Mouse (Mus musculus): Measurements from ENCODE around the gene Rbm20.

Gene Rbm20

GRCm38 (mm10) chr19:53881786-53882185 lies 204.7 kb downstream of the Rbm20 start:
- no peak for DNase-seq (ENCODE audit: low read depth)

GRCm38 (mm10) chr19:53885450-53885849 lies 208.3 kb downstream of the Rbm20 start:
- no peak for DNase-seq (ENCODE audit: low read depth)

GRCm38 (mm10) chr19:53886576-53887370 lies 209.7 kb downstream of the Rbm20 start:
- no peak for DNase-seq (ENCODE audit: low read depth)

DNA sequence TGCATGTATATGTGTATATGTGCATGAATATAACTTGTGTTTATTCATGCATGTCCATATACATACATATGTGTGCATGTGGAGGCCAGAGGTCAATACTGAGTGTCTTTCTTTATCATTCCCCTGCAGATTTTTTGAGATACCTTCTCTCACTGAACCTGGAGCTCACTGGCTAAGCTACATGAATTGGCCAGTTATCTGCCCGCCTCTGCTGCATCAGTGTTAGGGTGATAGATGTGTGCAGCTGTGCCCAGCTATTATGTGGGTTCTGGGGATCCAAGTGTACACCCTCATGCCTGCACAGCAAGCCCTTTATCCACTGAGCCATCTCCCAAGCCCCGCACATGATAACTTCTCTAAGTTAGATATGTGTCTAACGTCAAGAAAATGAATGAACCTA lies 210.7 kb downstream of the Rbm20 start:
- DNase-seq (ENCODE audit: low read depth), result no peak

DNA sequence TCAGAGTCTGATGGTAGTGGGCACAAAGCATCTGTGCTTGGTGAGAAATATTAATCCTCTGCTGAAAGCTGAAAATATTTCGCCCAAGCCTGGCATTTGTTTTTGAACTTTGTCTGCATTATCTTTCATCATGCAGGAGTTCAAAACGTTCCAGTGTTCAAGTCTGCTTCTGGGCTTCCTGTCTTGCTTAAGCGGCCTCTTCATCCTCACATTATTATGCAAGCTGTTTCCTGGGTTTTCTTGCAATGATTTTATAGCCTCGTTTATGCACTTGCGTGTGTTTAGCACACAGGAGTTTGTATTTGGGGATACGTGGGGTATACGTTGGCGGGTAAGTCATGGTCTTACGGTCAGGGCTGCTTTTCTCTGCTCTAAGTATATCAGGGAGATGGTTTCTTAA lies 211.2 kb downstream of the Rbm20 start:
- peak; percentile 51 for DNase-seq (ENCODE audit: low read depth)

- DNase-seq (ENCODE audit: low read depth), result peak; percentile 69
These were observed 212.4 kb downstream of the Rbm20 start for GRCm38 (mm10) chr19:53889555-53889954.

DNA sequence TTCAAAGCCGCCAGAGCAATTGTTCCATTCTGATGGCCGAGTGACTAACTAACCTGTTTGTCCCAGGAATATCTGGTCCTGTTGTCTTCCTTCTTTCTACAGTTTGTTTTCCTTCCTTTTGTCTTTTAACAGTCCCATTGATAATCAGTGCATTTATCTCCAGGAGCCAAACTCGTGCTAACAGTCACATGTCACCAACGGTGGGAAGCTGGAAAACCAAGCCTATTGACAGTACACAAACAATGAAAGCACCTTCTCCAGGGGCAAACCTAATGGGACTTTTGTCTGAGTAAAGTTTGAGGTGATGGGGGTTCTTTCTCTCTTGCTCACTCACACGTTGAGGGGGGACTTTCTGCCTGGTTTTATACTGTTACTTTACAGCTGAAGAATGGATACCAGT lies 213.2 kb downstream of the Rbm20 start:
- no peak for DNase-seq (ENCODE audit: low read depth)

GRCm38 (mm10) chr19:53890781-53891251 lies 213.7 kb downstream of the Rbm20 start:
- DNase-seq (ENCODE audit: low read depth), result no peak

DNA sequence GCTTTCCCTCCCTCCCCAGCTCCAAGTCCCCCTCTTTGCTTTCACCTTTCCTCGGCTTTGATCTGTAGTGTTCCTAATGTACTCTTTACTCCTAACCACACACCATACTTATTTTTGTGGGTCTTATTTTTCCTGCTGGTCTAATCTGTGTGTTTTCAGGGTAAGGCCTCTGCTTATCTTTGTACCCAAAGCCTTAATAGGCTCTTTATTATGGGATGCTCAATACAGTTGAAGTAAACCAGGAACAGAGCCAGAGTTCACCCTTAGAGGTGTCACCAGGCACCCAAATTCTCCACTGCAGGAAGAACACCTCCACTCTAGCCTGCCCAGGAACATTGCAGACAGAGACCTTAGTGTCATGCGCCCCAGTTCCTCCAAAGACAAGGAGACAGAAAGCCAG lies 214.5 kb downstream of the Rbm20 start:
- no peak for DNase-seq (ENCODE audit: low read depth)

DNA sequence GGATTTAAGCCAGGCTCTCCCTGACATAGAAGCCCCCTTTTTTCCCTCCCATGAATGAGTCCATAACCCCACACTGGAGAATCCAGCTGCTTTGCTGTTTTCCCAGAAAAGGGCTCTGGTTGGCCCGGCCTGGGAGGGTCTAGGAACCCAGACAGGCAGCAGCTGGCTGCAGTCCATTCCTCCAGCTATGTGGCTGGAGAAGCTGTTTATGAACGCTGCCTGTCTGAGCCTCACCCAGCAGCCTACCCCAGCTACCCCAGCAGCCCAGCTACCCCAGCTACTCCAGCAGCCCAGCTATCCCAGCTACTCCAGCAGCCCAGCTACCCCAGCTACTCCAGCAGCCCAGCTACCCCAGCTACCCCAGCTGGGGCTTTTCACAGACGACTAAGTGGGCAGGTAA lies 215.0 kb downstream of the Rbm20 start, which contains the start of gene Pdcd4:
TSS of gene Pdcd4 (plus strand) at position 171 of the 400 bp plus-strand sequence.
- no peak for DNase-seq (ENCODE audit: low read depth)

DNA sequence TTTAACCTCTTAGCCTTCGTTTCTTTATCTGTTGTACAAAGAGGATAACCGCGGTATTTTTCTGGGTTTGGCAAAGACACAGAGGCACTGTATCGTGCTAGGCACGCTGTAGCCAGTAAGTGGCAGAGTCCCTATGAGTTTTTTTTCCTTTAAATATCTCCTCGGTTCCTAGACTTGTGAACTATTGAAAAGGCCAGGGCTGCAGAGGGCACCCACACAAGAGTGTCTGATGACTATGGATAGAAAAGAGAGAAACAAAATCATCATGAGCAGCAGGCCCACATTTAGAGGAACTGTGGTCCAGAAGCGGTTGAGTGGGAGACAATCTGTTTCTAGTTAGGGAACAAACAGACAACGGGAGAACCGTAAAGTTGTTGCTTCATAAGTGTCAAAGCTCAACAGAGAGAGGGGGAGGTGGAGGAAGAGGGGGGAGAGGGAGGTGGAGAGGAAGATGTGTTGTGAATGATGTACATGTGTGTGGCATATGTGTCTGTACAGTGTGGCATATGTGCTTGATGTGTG lies 215.8 kb downstream of the Rbm20 start:
- DNase-seq (ENCODE audit: low read depth), result peak; percentile 15

DNA sequence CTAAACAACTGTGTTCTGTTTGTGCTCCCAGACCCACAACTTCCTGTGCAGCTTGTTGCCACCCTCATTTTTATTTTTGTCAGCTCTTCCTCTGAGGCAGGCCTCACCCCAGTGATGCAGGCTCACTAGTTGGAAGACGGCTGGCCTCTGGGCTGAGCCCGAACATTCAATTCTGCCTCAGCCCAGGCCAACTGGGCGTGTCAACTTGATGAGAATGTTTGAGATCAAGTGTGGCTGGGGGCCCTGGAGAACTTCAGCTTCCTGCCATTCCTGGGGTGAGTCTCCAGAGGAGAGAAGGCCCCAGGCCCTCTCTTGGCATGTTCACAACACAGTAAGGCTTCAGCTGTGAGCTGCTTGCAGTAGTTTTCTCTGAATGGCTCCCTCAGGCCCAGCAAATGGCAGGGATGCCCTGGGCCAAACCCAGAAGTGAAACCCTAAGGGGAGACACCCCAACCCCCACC lies 216.6 kb downstream of the Rbm20 start:
- no peak for DNase-seq (ENCODE audit: low read depth)

DNA sequence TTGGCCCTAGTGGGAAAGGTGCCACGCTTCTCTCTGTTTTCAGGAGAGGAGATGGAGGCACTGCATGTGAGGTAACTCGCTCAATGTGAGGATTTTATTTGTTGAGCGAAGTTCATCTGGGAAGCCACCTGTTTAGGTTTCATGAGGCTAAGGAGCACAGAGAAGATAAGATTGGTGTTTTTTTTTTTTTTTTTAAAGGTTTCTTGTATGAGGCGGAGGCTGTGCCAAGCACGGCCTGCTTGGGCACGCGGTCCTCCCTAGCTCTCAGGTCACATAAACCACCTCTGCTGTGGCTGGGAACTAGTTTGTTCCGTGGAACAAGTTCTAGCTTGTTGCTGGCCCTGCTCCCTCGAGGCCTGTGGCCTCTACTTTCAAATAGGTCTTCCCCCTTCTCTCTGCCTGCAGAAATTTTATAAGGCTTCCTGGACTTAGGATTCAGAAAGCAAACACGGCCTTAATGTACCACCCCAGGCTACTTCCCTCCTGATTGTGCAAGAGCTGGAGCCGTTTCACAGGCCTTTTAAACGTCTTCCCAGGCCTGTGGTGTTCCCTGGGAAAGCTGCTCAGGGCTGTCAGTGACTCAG lies 217.5 kb downstream of the Rbm20 start:
- no peak for DNase-seq (ENCODE audit: low read depth)

DNA sequence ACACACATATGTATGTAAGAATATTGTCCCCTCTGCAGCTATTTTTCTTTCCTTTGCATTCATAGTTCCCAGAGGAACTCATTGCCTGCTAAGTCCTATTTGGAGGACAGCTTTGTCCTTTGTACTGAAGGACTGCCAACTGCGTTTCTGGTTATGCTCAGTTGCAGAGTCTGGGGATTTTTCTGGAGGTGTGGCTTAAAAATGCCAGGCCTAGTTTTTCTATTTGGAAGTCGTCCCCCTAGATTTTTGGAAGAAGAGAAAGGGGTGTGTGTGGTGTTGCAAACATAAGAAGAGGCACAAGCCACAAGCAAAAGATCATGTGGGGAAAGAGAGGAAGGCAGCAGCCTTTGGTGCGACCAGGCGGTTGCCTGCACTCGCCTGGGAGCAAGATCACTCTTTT lies 220.9 kb downstream of the Rbm20 start:
- DNase-seq (ENCODE audit: low read depth), result no peak

GRCm38 (mm10) chr19:53898498-53898897 lies 221.4 kb downstream of the Rbm20 start:
- no peak for DNase-seq (ENCODE audit: low read depth)

DNA sequence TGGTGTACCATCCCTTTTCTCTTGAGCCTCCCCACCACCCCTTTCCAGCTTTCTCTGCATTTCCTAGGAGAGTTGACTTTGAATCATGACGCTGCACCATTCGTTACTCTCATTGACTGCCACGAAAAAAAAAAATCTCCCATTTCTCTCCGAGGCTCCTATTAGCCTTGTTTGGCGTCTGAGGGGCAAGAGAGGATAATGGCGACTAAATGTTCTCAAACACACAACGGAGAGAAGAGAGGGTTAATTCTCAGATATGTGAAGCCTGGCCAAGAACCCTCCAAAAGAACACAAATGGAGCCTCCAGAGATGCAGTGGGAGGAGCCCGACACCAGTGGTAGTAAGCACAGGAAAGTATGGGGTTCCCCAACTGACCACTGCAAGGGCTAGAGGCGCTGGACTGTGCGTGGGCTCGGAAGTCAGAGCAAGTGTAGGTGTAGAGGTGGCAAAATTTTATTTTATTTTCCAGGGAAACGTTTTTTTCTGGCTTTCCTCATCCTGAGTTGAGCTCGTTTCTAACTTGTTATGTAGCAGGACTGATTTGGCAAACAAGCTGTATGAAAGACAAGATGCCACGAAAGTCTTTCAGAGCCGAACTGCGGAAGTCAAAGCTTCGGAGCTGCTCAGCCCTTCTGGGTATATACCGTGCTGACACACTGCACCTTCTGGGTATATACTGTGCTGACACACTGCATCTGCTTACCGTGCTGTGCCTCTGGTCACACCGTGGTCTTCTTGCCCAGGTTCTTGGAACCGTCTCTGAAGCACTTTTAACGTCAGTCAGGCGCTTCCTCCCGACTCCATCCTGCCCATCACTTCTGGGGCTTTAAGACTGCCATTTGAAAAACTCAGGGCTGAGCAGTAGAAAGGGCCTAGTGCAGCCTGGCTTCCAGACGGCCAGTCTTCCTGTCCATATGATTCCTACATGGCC lies 222.1 kb downstream of the Rbm20 start:
- DNase-seq (ENCODE audit: low read depth), result no peak

- DNase-seq (ENCODE audit: low read depth), result no peak
These were observed 223.0 kb downstream of the Rbm20 start for GRCm38 (mm10) chr19:53899941-53900610.

- DNase-seq (ENCODE audit: low read depth), result no peak
These were observed 225.0 kb downstream of the Rbm20 start for GRCm38 (mm10) chr19:53901931-53902738.

GRCm38 (mm10) chr19:53902739-53903487 lies 225.8 kb downstream of the Rbm20 start:
- DNase-seq (ENCODE audit: low read depth), result peak; percentile 97
